Mouse (Mus musculus) cerebellum, postnatal 4 days (tissue): ENCODE data around the gene Lrrc19.
"Not testable (repeated sequence)": the region's sequence is repeated elsewhere in the genome, so short reads cannot be mapped to it uniquely, and the experiment has no call there.

Experiments
- DNase-seq, 2 experiments: peaks; one replicate each; pipeline ENCODE4 v3.0.0; 2022; ENCODE audit warnings: low spot score in 2 of 2, mixed read lengths in 1 of 2

The Lrrc19 gene

DNA sequence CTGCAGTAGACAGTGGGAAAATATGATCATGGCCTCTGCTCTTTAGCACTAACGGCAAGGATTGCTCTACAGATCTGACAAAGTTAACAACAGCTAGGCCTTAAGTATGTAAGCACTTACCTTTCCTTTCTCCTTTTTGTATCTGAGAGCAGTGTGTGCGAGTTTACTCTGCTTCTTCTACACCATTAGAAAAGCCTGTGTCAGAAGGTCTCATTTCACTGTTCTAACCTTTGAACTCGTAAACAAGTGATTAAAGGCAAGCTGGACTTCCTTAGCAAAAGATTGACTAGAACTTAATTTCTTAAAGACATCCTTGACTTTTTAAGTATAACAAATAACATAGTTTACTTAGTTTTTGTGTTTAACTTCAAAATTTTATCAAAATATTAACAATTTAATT is at the start of gene Lrrc19:
Gene Lrrc19, minus strand, starts transcription at position 225 of the 400 bp plus-strand sequence.
- DNase-seq: no peak

DNA sequence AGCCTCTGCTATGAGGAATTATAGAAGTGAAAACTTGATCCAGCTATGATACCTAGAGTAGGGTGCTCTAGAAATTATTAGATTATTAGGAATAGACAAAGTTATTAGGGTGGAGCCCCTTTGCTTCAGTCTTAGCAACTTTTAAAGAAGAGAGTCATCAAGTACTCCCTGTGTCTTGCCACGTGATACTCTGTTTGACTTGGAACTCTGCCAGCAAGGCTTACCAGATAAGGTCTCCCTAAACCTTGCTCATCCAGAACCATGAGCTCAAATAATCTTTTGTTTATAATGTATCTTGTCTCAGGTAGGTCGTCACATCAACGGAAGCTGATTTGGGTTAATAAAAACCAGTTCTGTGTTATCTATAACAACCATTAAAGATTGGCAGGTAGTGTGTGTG is 46.4 kb upstream of the Lrrc19 start:
- no peak for DNase-seq

DNA sequence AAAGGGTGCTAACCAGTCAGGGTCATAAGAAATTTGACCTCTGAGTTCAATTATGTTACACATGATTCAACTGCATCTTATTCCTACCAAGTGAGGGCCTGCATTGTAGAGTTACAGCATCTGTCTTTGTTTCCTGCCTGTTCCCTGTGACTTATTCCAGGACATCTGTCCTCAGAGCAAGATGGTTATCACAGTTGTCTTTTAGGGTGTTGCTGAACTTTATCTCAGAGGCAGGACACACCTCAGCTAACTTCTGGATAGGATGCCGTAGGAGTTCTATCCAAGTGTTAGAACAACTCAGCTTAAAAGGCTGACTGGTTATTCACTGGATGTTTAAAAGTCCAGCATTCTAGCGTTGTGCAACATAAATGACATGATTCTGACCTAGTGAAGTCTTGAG is 42.2 kb upstream of the Lrrc19 start:
- no peak for DNase-seq

DNA sequence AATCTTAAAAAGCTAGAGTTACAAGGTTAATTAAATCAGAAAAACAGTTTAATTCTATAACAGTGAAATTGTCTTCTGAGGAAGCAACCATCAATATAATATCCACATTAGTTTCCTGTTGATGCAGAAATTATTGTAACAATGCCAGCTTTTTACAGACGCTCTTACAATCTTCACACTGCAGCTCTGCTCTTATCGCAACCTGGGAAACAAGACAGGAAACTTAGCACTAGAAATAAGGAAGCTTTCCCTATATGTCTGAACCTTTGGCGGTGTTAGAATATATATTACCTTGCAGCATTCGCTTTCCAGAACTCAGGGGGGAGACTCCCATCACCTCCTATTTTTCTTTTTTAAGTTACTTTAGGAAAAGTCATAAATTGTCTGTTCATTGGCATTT is 41.1 kb upstream of the Lrrc19 start:
- no peak for DNase-seq

DNA sequence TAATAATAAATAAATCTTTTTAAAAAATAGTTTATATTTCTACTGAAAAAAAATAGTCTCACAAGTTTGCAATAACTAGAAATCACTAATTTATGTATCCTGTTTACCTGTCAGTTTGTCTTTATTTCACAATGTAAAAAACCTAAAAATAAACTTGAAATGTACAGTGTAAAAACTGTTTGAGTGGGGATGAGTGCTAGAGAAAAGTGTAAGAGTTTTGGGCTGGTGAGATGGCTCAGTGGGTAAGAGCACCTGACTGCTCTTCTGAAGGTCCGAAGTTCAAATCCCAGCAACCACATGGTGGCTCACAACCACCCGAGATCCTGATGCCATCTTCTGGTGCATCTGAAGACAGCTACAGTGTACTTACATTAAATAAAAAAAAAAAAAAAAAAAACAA is 39.9 kb upstream of the Lrrc19 start:
- not testable (repeated sequence) for DNase-seq

DNA sequence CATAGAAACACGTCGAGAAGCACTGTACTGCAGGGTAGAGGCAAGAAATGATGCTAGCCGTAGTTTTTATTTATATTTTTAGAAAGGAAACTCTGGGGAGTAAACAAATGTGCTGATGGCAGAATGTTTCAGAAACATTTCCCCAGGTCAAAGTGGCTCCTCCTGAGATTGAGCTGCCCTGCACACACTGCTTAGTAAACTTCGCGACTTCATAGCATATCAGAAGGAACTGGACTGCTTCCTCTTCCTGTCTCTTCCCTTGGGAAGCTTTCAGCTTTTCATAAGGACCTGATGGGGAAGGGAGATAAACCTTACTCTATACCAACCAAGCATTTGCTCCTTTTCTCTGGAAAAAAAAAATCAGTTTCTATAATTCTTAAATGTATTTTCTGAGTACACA is 33.4 kb upstream of the Lrrc19 start:
- DNase-seq: no peak

DNA sequence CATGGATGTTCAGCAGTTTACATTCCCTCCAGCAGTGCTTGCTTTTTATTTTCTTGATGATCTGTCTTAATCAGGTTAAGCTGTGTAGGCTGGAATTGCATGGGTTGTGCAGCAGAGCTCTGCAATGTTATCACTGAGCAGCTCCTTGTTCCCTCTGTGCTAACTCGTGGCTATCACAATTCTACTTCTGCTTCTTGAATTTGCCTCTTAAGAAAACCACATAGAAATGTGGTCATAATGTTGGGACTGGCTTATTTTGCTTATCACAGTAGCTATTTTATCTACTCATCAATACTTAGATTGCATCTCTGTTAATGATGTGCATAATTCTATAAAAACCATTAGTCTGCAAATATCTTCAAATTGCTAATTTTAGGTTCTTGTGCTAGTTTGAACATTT is 32.1 kb upstream of the Lrrc19 start:
- no peak for DNase-seq

DNA sequence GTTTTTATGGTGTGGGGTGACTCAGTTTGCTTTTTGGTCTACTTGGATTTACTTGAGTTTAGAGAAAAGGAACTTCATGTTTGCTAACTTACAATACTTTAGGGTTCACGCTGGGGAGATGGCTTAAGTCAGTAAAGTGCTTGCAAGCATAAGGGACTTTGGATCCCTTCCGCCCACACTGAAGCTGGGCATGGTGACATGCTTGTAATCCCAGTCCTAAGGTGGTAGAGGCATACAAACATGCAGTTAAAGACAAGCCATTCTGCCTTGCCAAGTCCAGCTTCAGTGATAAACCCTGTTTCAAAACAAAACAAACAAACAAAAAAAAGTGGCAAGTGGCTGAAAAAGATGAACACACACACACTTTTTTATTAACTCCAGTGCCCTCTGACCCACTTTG is 31.2 kb upstream of the Lrrc19 start:
- DNase-seq: no peak

DNA sequence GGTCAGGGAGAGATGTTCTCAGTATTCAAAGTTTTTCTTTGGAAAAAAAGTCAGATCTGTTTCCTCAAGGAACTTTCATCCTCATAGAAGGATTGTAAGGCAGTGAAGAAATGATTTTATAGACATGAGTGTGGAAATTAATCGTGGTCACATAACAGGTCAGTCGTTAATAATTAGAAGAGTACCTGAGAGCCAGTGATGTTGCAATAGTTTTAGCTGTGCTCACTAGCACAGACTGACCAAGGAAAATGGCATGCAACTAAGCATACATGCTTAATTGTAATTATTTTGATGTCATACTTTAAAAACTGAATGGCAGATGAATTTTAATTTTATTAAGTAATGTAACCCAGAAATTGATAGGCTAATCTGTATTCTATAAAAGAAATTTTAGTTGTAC is 30.7 kb upstream of the Lrrc19 start:
- DNase-seq: no peak

DNA sequence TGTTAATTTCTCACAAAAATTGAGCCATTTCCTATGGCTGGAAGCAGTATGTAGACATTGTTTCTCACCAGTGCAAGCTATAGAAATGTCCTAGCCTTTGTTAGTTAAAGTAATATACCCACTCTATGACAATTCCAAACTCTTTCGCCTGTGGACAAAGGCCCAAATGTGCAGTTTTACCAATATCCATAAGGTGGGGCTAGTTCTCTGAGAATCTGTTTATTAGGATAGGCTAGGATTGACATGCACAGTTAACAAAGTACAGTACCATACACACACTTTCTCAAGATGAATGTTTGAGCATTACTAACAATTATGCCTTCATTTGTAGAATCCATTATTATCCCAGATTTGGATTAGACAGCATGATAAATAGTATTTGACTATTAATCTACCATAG is 19.8 kb upstream of the Lrrc19 start:
- peak in 1 of 2 experiments; percentile 1 for DNase-seq

DNA sequence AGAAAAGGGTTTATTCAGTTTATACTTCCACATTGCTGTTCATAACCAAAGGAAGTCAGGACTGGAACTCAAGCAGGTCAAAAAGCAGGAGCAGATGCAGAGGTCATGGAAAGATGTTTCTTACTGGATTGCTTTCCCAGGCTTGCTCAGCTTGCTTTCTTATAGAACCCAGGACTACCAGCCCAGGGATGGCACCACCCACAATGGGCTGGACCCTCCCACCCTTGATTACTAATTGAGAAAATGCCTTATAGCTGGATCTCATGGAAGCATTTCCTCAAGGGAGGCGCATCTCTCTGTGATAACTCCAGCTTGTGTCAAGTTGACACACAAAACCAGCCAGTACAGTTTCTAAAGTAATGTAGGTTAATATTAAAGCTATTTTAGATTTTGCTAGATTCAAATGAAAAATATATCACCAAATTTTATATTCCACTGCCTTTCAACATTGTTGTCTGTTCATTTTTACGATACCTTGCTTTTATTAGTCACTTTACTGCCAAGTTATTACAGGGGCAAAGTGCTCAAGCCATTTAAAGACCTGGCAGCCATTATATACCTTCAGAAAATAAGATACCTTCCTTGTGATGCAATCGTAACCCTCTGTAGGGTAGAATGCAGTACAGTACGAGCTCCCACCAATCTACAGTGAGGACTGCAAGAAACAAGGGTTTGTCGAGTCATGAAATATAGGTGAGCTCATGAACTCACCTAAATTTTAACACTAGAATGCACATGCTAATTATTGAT is 657 bp upstream of the Lrrc19 start:
- not testable (repeated sequence) for DNase-seq

DNA sequence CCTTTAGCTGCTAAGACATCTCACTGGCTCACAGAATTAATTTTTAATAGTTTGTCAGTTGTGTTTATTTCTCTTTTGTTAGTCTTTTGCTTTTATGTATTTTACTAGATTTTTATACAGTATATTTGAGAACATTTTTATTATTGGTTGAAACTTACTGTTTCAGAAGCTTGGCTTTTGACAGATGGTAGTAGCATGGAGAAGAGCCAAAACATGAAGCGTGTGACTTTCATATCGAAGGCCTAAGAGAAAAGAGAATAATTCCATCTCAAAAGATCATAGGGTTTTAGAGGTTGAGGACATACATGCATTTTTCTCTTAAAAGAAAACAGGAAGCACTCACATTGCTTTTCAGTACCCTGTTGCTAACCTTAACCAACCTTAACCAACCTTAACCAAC is 6.8 kb downstream of the Lrrc19 start:
- no peak for DNase-seq

DNA sequence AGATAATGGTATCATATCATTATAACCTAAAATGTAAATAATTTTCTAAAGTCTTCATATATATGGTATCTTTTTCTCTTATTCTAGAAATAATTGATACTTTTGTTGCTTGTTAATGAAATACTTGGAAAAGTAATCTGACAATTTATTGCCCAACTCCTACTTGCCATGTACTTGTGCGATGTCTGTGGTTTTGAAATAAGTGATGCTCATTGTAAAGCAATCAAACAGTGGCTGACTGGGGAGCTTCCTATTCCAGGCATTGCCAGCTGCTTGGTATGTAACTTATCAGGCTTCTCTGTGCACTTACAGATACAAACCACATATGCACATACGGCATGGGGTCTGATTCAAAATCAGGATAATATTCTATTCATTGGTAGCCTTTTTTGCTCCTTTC is 29.9 kb downstream of the Lrrc19 start:
- DNase-seq: no peak

DNA sequence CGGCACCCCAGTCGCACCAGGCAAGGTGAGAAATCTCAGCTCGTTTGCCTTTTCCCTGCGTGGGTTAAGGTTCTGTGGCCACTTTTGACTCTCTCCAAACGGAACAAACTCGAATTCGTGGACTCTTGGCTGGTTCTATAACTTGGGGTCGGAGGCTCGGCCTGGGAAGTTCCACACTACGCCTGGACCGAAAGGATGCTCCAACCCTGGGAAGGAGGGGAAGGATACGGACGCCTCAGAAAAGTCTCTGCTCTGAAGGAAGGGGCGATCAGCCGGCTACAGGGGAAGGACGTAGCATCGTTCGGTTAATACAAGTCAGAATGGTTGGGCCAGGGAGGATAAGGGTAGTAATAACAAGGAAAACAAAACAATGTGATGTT is 35.3 kb downstream of the Lrrc19 start:
- DNase-seq: no peak

DNA sequence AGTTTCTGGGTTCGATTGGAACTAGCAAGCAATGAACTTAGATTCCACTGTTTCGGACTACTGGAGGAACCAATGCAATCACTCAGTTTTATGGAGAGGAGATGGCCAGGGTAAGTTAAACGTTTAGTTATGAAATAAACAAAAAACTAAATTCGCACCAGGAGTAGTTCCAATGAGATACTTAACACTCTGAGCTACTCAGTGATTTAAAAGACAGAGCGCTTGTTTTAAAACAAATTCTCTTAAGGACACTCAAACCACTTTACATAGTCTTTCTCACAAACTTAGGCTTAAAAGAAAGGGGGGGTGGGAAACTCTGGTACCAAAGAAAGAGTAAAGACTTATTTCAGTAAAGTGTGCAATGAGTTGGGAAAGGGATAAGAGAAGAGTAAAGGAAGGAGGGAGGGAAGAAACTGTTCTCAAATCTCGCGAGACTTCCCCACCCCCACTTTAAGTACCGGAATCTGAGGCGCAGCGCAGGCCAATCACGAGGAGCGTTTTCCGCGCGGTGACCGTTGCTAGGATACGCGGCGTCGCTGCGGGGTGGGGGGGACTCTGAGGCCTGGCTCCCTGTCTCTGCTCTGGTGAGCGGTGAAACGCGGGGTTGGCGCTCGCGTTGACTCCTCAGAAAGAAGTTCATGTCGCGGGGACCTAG is 35.8 kb downstream of the Lrrc19 start, which contains the start of gene Ift74:
Gene Ift74, plus strand, starts transcription at position 520 of the 655 bp plus-strand sequence.
- DNase-seq: peak; percentile 84 to 91

DNA sequence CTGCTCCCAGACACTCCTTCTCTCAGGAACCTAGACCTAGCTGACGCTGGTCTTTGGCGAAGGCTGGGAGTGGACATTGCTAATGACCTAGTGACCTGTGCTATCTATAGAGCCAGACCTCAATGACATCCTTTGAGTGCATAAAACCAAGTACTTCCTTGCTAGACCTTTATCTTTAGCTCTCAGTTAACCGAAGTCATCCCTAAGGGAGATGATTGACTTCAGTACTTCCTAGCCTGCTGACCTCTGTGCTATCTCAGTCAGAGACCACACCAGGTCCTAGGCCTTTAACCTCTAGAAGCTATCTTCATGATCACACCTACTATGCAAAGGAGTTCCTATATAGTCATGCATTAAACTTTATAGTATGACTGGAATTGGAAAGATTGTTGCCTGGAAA is 39.6 kb downstream of the Lrrc19 start:
- no peak for DNase-seq

DNA sequence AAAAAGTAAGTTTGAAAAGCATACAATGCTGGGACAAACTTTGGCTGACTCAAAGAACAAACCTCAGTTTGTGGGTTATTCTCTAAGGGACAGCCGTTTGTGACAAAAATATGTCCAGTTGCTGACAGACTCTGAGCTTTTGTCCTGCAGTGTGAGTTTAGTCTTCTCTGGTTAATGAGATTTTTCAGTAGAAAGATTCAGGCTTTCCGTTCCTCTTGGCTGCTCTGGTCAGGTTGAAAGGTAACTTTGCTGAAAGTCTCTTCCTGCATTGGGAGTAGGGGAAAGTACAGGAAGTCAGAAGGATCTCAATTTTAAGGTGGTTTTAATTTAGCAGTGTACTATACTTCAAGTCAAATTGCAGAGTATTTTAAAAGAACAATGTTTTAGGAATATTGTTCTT is 44.4 kb downstream of the Lrrc19 start:
- DNase-seq: no peak

DNA sequence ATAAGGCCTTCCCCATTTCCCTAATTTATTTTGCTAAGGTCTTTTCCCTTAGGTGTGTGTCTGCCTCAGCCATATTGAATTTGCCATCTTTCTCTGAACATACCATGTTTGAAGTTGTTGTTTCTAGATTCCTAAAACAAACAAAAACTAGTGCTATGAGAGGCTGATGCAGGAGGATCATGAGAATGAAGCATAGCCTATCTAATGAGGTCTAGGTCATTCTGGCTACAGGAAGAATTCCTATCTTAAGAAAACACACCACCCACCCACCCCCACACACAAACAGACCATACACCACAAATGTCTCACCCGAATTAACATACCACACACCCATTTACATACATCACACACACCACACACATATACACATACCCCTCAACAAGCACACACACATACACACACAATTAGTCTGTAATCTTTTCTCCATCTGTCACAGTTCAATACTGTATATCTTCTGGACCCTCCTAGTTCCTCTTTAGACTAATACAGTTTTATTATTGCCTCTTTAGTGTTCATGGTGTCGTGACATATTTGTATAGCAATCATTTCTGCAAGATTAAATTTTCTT is 45.4 kb downstream of the Lrrc19 start:
- no peak for DNase-seq

DNA sequence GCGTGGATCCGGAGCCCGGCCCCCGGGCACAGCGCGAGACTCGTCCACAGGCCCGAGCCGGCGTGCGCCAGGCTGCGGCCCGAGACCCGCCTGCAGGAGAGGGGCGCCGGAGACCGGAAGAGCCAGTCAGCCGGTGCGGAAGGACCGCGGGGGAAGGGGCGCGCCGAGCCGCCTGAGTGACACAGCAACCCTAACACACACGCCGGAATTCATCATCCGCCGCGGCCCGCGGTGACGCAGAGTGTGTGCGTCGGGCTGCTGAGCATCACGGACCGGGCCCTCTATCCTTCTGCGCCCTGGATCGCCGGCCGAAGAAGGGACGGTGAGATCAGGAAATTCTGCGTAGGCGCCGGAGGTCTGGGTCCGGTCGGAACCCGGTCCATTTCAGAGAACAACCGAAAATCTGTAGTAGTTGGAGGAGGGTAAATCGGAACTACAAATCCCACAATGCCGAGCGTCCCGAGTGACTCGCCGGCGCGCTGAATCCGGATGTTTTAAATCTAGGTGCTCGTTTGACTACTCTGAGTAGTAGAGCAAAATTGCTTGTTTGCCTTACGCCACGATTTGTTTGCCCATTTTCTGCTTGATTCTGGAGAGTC is 46.8 kb downstream of the Lrrc19 start, which contains the start of gene Plaa:
Gene Plaa, minus strand, starts transcription at position 214 of the 599 bp plus-strand sequence.
- peak; percentile 83 to 91 for DNase-seq

DNA sequence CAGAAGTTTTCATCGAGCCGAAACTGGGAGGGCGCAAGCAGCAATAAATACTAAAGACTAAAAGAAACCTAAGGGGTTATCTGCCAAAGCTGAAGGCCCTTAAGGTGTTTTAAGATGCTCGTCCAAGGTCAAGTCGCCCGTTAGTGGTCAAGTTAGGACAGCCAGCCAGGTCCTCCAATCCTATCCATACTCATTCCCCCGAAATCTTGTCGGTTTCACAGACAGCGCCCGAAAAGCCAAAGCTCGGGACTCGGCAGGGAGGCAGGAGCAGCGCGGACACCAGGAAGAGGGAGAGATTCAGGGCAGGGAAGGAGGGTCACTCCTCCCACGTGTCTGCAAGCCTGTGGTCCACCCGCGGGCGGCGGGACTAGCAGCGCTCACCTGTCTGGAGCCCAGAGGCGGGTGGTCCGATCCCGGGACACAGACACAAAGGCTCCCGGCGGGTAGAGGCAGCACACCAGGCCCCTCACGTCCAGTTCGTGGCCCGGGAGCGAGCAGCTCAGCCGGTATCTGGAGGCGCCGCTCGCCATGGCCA is 47.4 kb downstream of the Lrrc19 start:
- peak; percentile 1 to 21 for DNase-seq

DNA sequence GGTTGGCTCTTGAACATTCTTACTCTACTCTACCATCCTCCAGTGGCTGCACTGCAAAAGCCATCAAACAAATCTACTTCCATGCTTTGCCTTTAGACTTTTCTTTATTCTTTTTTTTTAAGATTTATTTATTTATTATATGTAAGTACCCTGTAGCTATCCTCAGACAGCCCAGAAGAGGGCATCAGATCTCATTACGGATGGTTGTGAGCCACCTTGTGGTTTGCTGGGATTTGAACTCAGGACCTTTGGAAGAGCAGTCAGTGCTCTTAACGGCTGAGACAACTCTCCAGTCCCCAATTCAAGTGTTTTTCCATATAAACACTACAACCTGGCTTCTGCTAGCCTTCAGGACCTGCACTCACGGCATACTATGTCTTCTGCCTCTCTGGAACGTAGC is 48.5 kb downstream of the Lrrc19 start:
- DNase-seq: no peak

DNA sequence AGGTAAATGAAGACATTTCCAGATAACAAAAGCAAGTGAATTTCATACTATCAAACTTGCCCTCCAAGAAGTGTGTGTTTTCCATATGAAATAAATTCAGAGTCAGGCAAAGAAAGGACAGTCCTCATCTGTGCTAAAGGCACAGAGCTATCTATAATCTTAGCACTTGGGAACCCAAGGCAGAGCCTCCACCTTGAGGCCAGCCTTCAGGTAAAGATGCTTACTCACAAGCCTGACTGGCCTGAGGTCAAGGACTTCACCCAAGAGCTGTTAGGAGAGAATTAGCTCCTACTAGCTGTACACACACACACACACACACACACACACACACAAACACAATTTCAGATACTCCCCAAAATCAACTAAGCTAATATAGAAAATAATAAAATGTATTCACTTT is 57.2 kb downstream of the Lrrc19 start:
- DNase-seq: no peak
